Mouse (Mus musculus) MEL (cell line): ENCODE measurements around the gene Gm17018.

ENCODE experiments used
- CHD1 ChIP-seq: IDR thresholded peaks from 2 replicates; pipeline ENCODE4 v1.6.1; 2012; ENCODE audit warnings: low read depth, mild to moderate bottlenecking, inconsistent platforms, low read length, improper control_type of control experiment
- CHD2 ChIP-seq: IDR thresholded peaks from 2 replicates; pipeline ENCODE4 v1.6.1; 2011; ENCODE audit warnings: low read length, improper control_type of control experiment
- CTCF ChIP-seq, 3 experiments: IDR thresholded peaks in 2 of 3; conservative IDR thresholded peaks in 1 of 3; 2 replicates each; pipeline ENCODE4 v1.5.1; 2011 to 2012; ENCODE audit warnings: low read length in 3 of 3, low read depth in 2 of 3, mild to moderate bottlenecking in 2 of 3, improper control_type of control experiment in 1 of 3, inconsistent platforms in 1 of 3, mixed read lengths in 1 of 3, moderate library complexity in 1 of 3; ENCODE audit not compliant: control insufficient read depth in 1 of 3, insufficient read depth in 1 of 3, poor library complexity in 1 of 3, severe bottlenecking in 1 of 3
- E2F4 ChIP-seq: IDR thresholded peaks from 2 replicates; pipeline ENCODE4 v1.6.1; 2011; ENCODE audit warnings: low read depth, low read length, improper control_type of control experiment, borderline replicate concordance
- HCFC1 ChIP-seq: IDR thresholded peaks from 2 replicates; pipeline ENCODE4 v1.6.1; 2012; ENCODE audit warnings: low read depth, mild to moderate bottlenecking, inconsistent platforms, low read length, improper control_type of control experiment, moderate library complexity
- POLR2A ChIP-seq, 2 experiments: IDR thresholded peaks; 2 replicates each; pipeline ENCODE4 v1.6.1; 2011 to 2012; ENCODE audit warnings: low read length in 2 of 2, mild to moderate bottlenecking in 2 of 2, control low read depth in 1 of 2, improper control_type of control experiment in 1 of 2, low read depth in 1 of 2, moderate library complexity in 1 of 2; ENCODE audit not compliant: control insufficient read depth in 1 of 2, insufficient read depth in 1 of 2, poor library complexity in 1 of 2
- UBTF ChIP-seq: IDR thresholded peaks from 2 replicates; pipeline ENCODE4 v1.6.1; 2012; ENCODE audit warnings: low read depth, mild to moderate bottlenecking, inconsistent platforms, low read length, improper control_type of control experiment, moderate library complexity, borderline replicate concordance; ENCODE audit not compliant: insufficient read depth
- USF1 ChIP-seq: IDR thresholded peaks from 2 replicates; pipeline ENCODE4 v1.6.1; 2014; ENCODE audit warnings: low read depth, mild to moderate bottlenecking, inconsistent platforms, low read length, improper control_type of control experiment, moderate library complexity
- USF2 ChIP-seq, 2 experiments: IDR thresholded peaks; 2 replicates each; pipeline ENCODE4 v1.6.1; 2011 to 2012; ENCODE audit warnings: improper control_type of control experiment in 2 of 2, low read length in 2 of 2, borderline replicate concordance in 1 of 2, inconsistent platforms in 1 of 2, low read depth in 1 of 2, mild to moderate bottlenecking in 1 of 2; ENCODE audit not compliant: insufficient read depth in 1 of 2

DNA sequence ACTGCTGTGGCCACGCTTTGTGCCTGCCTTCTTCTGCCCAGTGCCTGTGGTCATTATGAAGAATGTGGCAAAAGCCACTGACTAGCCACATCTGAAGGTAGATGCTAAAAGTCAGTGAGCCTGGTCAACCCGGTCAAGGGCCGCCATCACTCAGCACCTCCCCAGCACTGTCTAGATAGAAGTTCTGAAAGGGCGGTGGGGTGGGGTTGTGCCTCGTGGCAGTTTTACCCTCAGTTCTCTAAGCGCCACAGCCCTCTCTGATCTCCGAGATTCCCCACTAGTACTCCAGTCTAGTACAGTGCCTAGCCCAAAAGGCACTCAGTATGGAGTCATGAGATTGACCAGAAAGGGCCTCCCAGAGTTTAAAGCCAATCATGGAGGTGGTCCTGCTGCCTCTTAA lies 33.7 kb downstream of the Gm17018 start:
- TF ChIP-seq USF1 (no peak), HCFC1 (no peak), CTCF (IDR thresholded peaks at IDR 0.05 in 2 of 3, conservative IDR thresholded peaks at IDR 0.05 in 1 of 3; ENCODE audit: control insufficient read depth in 1 of 3, insufficient read depth in 1 of 3, low read depth in 2 of 3, low read length in 3 of 3, poor library complexity in 1 of 3, severe bottlenecking in 1 of 3) (no peak), E2F4 (no peak), UBTF (no peak), USF2 (IDR thresholded peaks at IDR 0.05; ENCODE audit: borderline replicate concordance in 1 of 2, insufficient read depth in 1 of 2, low read depth in 1 of 2, low read length in 2 of 2) (no peak), CHD2 (no peak), POLR2A (IDR thresholded peaks at IDR 0.05; ENCODE audit: control insufficient read depth in 1 of 2, insufficient read depth in 1 of 2, low read depth in 1 of 2, low read length in 2 of 2, poor library complexity in 1 of 2) (no peak), CHD1 (no peak)
